Mouse (Mus musculus) limb, embryonic 10.5 days (tissue): ENCODE results near the gene Rasgef1a. TPM values are rescaled to one million over a fixed set of nuclear protein-coding genes. Genes with fewer than 3 reads are reported as not detected.

ENCODE experiments used
- DNase-seq: peaks from one replicate; pipeline ENCODE4 v3.0.0-alpha.2; 2017; ENCODE audit warnings: low spot score
- H3K27ac ChIP-seq: fragments of 300-500 bp; sonication (generic); 2 replicates; pipeline ENCODE4 v1.5.1; 2016; ENCODE audit warnings: mild to moderate bottlenecking
- H3K27me3 ChIP-seq: fragments of 300-500 bp; sonication (generic); 2 replicates; pipeline ENCODE4 v1.6.1; 2016; ENCODE audit warnings: low read depth, mild to moderate bottlenecking; ENCODE audit not compliant: poor library complexity, severe bottlenecking
- H3K36me3 ChIP-seq: fragments of 300-500 bp; sonication (generic); 2 replicates; pipeline ENCODE4 v1.6.1; 2016; ENCODE audit warnings: mild to moderate bottlenecking, moderate library complexity
- H3K4me1 ChIP-seq: fragments of 300-500 bp; sonication (generic); 2 replicates; pipeline ENCODE4 v1.6.1; 2016
- H3K4me3 ChIP-seq: fragments of 300-500 bp; sonication (generic); 2 replicates; pipeline ENCODE4 v1.5.1; 2016; ENCODE audit warnings: mild to moderate bottlenecking, moderate library complexity
- H3K9me3 ChIP-seq: fragments of 300-500 bp; sonication (generic); replicated peaks from 2 replicates; pipeline ENCODE4 v1.6.1; 2016; ENCODE audit warnings: mild to moderate bottlenecking
- WGBS: fragments of 180-500 bp; shearing (Covaris S2); methylation state at CpG from one replicate; pipeline ENCODE4 v1.1.7; 2016; 5-methylcytosine and 5-hydroxymethylcytosine counted together
- polyA plus RNA-seq: library from polyadenylated mRNA; unstranded; fragments of >200 nt; fragmentation: Nextera tagmentation; extraction: Ambion mirVana; gene quantifications from 2 replicates; pipeline ENCODE4 v1.2.1, GENCODE M21; 2016

The Rasgef1a gene
- polyA plus RNA-seq, 1 experiment from 2014 or later = not detected

DNA sequence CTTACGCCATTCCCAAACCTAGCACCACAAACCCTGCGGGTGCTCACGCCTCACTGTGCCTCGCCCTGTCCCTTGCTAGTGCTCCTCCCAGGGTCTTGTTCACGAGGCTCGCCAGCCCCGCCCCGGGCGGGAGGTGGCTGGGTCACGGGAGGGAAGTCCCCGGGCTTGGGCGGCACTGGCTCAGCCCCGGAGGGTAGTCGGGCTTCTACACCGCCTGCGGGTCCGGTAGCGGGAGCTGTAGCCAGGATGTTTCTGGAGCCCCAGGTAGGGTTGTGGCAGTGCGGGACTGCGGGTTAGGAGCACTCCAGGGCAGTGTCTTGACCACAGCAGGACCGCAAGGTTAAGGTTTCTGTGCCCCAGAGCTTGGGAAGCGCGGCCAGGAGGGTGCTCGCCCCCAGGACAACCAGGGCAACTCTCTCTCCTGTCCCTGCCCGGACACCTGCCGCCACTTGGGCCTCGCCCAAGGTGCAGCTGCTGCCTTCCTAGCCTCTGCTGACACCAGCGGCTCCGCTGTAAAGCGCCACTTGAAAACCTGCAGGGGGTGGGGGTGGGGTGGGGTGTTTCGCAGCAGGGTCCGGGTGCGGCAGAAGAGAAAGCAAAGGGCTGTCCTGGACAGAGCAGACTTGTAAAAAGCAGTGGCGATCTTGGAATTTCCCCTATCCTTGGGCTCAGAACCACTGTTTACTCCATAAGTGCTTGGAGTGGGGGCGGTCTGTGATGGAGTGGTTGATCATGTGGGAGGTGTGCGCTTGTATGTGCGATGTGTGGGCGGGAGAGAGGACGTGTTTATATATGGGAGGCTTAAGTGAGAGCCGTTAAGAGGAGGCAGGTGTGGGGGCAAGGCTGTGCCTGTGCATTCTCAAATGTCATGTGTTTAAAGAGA, 55.2 kb downstream of the Rasgef1a start:
- WGBS = under 1% methylated on average over 40 of the region's 40 CpGs
- H3K4me3 ChIP-seq = peak overlapping the region; percentile 54
- peaks cover 49% of the 10 kb centered on the region for H3K27me3 ChIP-seq
- 0 out of 2 replicates have a peak overlapping the region, but pooled peaks have one; percentile 31 for H3K27ac ChIP-seq
- DNase-seq = peak; percentile 60
- no peaks in the 10 kb centered on the region for H3K9me3 ChIP-seq
- peaks cover 20% of the 10 kb centered on the region for H3K4me1 ChIP-seq
- no peaks in the 10 kb centered on the region for H3K36me3 ChIP-seq

GRCm38 (mm10) chr6:118067720-118068119, 56.5 kb downstream of the Rasgef1a start:
- Histone ChIP-seq H3K36me3 (no peaks in the 10 kb centered on the region), H3K4me3 (no peak overlapping the region), H3K4me1 (peaks cover 20% of the 10 kb centered on the region), H3K9me3 (no peaks in the 10 kb centered on the region), H3K27ac (no peak overlapping the region), H3K27me3 (peaks cover 49% of the 10 kb centered on the region)
- no peak for DNase-seq
- 74% methylated on average over 7 of the region's 7 CpGs for WGBS

GRCm38 (mm10) chr6:118070321-118071012, 59.2 kb downstream of the Rasgef1a start:
- Histone ChIP-seq H3K9me3 (no peaks in the 10 kb centered on the region), H3K27me3 (peaks cover 33% of the 10 kb centered on the region), H3K36me3 (no peaks in the 10 kb centered on the region), H3K27ac (no peak overlapping the region), H3K4me1 (peaks cover 19% of the 10 kb centered on the region), H3K4me3 (no peak overlapping the region)
- 90% methylated on average over 5 of the region's 5 CpGs for WGBS
- no peak for DNase-seq

DNA sequence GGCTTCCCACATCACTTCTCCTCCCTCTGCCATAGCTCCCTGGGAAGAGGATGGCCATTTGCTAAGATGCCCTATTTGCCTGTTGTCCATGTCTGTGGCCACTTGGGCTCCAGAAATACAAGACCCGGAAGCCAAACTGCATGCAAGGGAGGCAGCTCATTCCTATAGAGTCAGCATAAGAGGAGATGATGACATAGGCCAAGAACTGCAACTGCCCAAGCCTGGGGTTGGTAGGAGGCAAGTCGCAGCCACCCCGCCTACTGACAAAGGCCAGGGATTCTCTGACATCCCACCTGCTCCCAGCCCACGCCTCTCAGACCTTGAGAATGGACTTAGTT, 59.7 kb downstream of the Rasgef1a start:
- Histone ChIP-seq H3K36me3 (no peaks in the 10 kb centered on the region), H3K27me3 (peaks cover 28% of the 10 kb centered on the region), H3K4me3 (no peak overlapping the region), H3K4me1 (peaks cover 19% of the 10 kb centered on the region), H3K27ac (no peak overlapping the region), H3K9me3 (no peaks in the 10 kb centered on the region)
- 85% methylated on average over 4 of the region's 4 CpGs for WGBS
- DNase-seq = no peak

DNA sequence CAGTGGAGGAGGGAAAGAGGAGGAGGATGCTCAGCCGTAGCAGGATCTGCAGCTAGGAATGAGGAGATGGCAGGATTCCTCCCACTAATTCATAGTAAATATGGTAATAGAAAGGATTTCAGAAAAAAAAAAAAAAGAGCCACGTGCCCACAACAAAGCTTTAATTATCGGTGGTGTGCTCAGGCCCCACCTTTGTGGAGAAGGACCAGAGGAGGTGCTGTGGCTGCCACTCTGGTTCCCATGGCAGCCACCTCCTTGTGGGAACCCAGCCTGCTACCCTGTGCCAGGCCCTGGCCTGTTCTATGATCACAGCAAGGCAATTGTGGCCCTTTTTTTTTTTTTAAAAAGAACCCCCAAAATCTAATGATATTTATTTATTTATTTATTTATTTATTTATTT, 60.2 kb downstream of the Rasgef1a start:
- H3K9me3 ChIP-seq = no peaks in the 10 kb centered on the region
- peaks cover 15% of the 10 kb centered on the region for H3K4me1 ChIP-seq
- no peak for DNase-seq
- no peak overlapping the region for H3K27ac ChIP-seq
- H3K27me3 ChIP-seq = peaks cover 23% of the 10 kb centered on the region
- no peaks in the 10 kb centered on the region for H3K36me3 ChIP-seq
- 74% methylated on average over 3 of the region's 3 CpGs for WGBS
- no peak overlapping the region for H3K4me3 ChIP-seq

DNA sequence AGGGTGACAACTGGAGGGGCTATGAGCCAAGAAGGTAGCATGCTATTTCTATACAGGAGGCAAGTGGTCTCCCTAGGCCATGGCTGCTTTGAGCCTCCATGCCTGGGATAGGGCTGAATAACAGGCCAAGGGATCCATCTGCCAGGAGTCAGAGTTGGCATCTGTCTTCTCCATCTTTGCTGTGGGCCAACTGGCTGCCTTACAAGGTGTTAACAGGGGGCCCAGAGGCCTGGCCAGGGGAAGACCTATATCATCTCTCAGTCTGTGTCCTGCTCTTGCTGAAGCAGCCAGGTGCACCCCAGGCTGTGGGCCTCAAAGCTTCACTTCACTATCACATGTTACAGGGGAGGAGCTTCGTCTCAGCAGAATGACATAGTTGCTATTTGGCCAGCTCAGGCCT, 60.9 kb downstream of the Rasgef1a start:
- Histone ChIP-seq H3K4me3 (no peak overlapping the region), H3K36me3 (no peaks in the 10 kb centered on the region), H3K4me1 (peaks cover 9% of the 10 kb centered on the region; the same call in 1 of the 2 replicates), H3K9me3 (no peaks in the 10 kb centered on the region), H3K27me3 (peaks cover 16% of the 10 kb centered on the region), H3K27ac (no peak overlapping the region)
- DNase-seq = no peak
- 75% methylated on average over 1 of the region's 1 CpGs for WGBS

GRCm38 (mm10) chr6:118074151-118074550, 62.9 kb downstream of the Rasgef1a start:
- 0 out of 2 replicates have a peak, but pooled peaks cover 1% of the 10 kb centered on the region for H3K27me3 ChIP-seq
- 67% methylated on average over 3 of the region's 3 CpGs for WGBS

DNA sequence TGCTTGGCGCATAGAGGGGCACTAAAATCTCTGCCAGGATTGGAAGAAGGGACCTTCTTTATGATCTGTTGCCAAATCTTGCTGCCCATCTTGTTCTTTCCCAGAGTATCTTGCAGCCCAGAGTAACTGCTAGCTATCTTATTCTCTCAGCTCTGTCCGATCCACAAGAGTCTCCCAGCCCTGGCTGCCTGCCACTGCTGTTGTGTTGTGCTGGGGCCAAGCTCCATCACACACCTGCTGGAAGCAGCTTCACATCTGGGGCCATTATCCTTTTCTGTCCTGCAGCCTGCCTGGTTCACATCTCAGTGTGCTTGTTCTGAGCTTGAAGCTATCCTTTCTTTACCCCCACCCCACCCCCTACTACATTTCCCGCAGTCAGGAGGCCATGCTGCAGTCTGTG, 65.0 kb downstream of the Rasgef1a start:
- H3K27me3 ChIP-seq = peaks cover 17% of the 10 kb centered on the region; the same call in 1 of the 2 replicates
- H3K4me3 ChIP-seq = no peak overlapping the region
- H3K36me3 ChIP-seq = no peaks in the 10 kb centered on the region
- no peak for DNase-seq
- no peak overlapping the region for H3K27ac ChIP-seq
- no peaks in the 10 kb centered on the region for H3K9me3 ChIP-seq
- peaks cover 9% of the 10 kb centered on the region; the same call in 1 of the 2 replicates for H3K4me1 ChIP-seq
- 85% methylated on average over 3 of the region's 3 CpGs for WGBS

More at GRCm38 (mm10) chr6:118074151-118074550, 62.9 kb downstream of the Rasgef1a start:
- Histone ChIP-seq H3K36me3 (no peaks in the 10 kb centered on the region), H3K9me3 (no peaks in the 10 kb centered on the region), H3K4me3 (no peak overlapping the region), H3K4me1 (peaks cover 9% of the 10 kb centered on the region; the same call in 1 of the 2 replicates), H3K27ac (no peak overlapping the region)
- no peak for DNase-seq

- peaks cover 9% of the 10 kb centered on the region; the same call in 1 of the 2 replicates for H3K4me1 ChIP-seq
- H3K27me3 ChIP-seq = peaks cover 17% of the 10 kb centered on the region; the same call in 1 of the 2 replicates
- WGBS = 86% methylated on average over 8 of the region's 8 CpGs
- no peaks in the 10 kb centered on the region for H3K36me3 ChIP-seq
- H3K27ac ChIP-seq = no peak overlapping the region
- no peak for DNase-seq
- no peak overlapping the region for H3K4me3 ChIP-seq
- no peaks in the 10 kb centered on the region for H3K9me3 ChIP-seq
These were observed 65.5 kb downstream of the Rasgef1a start for GRCm38 (mm10) chr6:118076748-118077147.

DNA sequence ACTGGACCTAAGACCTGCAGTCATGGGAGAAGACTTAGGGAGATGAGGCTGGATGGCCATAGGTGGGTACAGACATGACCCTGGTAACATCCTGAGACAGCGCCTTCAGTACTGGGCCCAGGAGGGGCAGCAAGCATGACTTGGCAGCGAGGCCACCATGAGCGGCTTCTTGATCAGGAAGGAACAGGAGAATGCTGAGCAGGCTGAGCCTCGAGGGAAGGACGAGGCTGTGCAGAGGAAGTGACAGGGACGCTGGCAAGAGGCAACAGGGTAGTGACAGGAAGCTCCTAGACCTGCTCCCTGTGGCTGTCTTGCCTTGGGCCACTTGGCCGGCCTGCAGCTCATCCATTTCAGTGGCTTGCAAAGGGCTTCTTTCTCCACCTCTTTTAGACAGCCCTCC, 66.2 kb downstream of the Rasgef1a start:
- 84% methylated on average over 7 of the region's 7 CpGs for WGBS
- H3K27ac ChIP-seq = no peak overlapping the region
- H3K27me3 ChIP-seq = peaks cover 17% of the 10 kb centered on the region; the same call in 1 of the 2 replicates
- no peak overlapping the region for H3K4me3 ChIP-seq
- H3K9me3 ChIP-seq = no peaks in the 10 kb centered on the region
- no peaks in the 10 kb centered on the region for H3K36me3 ChIP-seq
- H3K4me1 ChIP-seq = peaks cover 9% of the 10 kb centered on the region; the same call in 1 of the 2 replicates
- no peak for DNase-seq

GRCm38 (mm10) chr6:118078751-118079150, 67.5 kb downstream of the Rasgef1a start:
- Histone ChIP-seq H3K27me3 (peaks cover 17% of the 10 kb centered on the region; the same call in 1 of the 2 replicates), H3K4me3 (no peak overlapping the region), H3K9me3 (no peaks in the 10 kb centered on the region), H3K36me3 (no peaks in the 10 kb centered on the region), H3K27ac (no peak overlapping the region), H3K4me1 (peaks cover 9% of the 10 kb centered on the region; the same call in 1 of the 2 replicates)
- WGBS = 69% methylated on average over 10 of the region's 10 CpGs
- no peak for DNase-seq

- 66% methylated on average over 3 of the region's 3 CpGs for WGBS
- DNase-seq = no peak
- Histone ChIP-seq H3K4me3 (no peak overlapping the region), H3K27me3 (peaks cover 17% of the 10 kb centered on the region; the same call in 1 of the 2 replicates), H3K9me3 (no peaks in the 10 kb centered on the region), H3K4me1 (peaks cover 5% of the 10 kb centered on the region; the same call in 1 of the 2 replicates), H3K27ac (no peak overlapping the region), H3K36me3 (no peaks in the 10 kb centered on the region)
These were observed 68.1 kb downstream of the Rasgef1a start for GRCm38 (mm10) chr6:118079292-118079691.
